Mouse (Mus musculus) liver, embryonic 11.5 days (tissue): ENCODE results near the gene Mcf2l. TPM values are rescaled to one million over a fixed set of nuclear protein-coding genes. Genes with fewer than 3 reads are reported as not detected.
A peak's percentile ranks its signal among the peaks of the same experiment; 100 is the strongest.

ENCODE experiments used
- ATAC-seq: fragments of 200-750 bp; cut with Nextera tagmentation; replicated peaks from 2 replicates; pipeline ENCODE4 v1.8.0; 2017; ENCODE audit warnings: moderate number of reproducible peaks, mild to moderate bottlenecking, moderate TSS enrichment, moderate library complexity; ENCODE audit not compliant: low FRiP score
- DNase-seq: peaks from one replicate; pipeline ENCODE4 v3.0.0-alpha.2; 2017; ENCODE audit warnings: low spot score
- H3K27ac ChIP-seq: fragments of 300-500 bp; sonication (generic); 2 replicates; pipeline ENCODE4 v1.5.1; 2014; ENCODE audit warnings: mild to moderate bottlenecking, low read depth, low read length, control low read depth
- H3K27me3 ChIP-seq: fragments of 300-500 bp; sonication (generic); replicated peaks from 2 replicates; pipeline ENCODE4 v1.6.1; 2014; ENCODE audit warnings: low read length, mixed read lengths; ENCODE audit not compliant: control insufficient read depth, insufficient read depth
- H3K36me3 ChIP-seq: fragments of 300-500 bp; sonication (generic); 2 replicates; pipeline ENCODE4 v1.6.1; 2014; ENCODE audit warnings: mild to moderate bottlenecking, low read length, moderate library complexity, mixed read lengths; ENCODE audit not compliant: control insufficient read depth, insufficient read depth
- H3K4me1 ChIP-seq: fragments of 300-500 bp; sonication (generic); replicated peaks from 2 replicates; pipeline ENCODE4 v1.6.1; 2014; ENCODE audit warnings: low read length, mixed read lengths; ENCODE audit not compliant: control insufficient read depth, insufficient read depth
- H3K4me2 ChIP-seq: fragments of 300-500 bp; sonication (generic); 2 replicates; pipeline ENCODE4 v1.6.1; 2014; ENCODE audit warnings: mild to moderate bottlenecking, control low read depth, moderate library complexity
- H3K4me3 ChIP-seq: fragments of 300-500 bp; sonication (generic); 2 replicates; pipeline ENCODE4 v1.5.1; 2014; ENCODE audit warnings: low read depth, low read length, control low read depth
- H3K9ac ChIP-seq: fragments of 300-500 bp; sonication (generic); 2 replicates; pipeline ENCODE4 v1.6.1; 2014; ENCODE audit warnings: low read depth, low read length, control low read depth
- H3K9me3 ChIP-seq: fragments of 300-500 bp; sonication (generic); 2 replicates; pipeline ENCODE4 v1.6.1; 2016; ENCODE audit warnings: low read length, inconsistent platforms, mixed read lengths; ENCODE audit not compliant: control insufficient read depth
- WGBS: fragments of 180-500 bp; shearing (Covaris S2); extraction: QIAGEN DNeasy Blood & Tissue Kit; methylation state at CpG from one replicate; pipeline ENCODE4 v1.1.7; 2014; 5-methylcytosine and 5-hydroxymethylcytosine counted together
- polyA plus RNA-seq: library from polyadenylated mRNA; unstranded; fragments of >200 nt; fragmentation: Nextera tagmentation; extraction: Ambion mirVana; gene quantifications from 2 replicates; pipeline ENCODE4 v1.2.1, GENCODE M21; 2014

Gene Mcf2l
- polyA plus RNA-seq, 1 experiment from 2014 or later = 4.3 TPM

- DNase-seq = no peak
- ATAC-seq = 0 out of 2 replicates have a peak, but pooled peaks have one; percentile 36
- peak overlapping the region; percentile 46 for H3K4me2 ChIP-seq
- peak overlapping the region; percentile 5; the same call in 1 of the 2 replicates for H3K4me3 ChIP-seq
- H3K9me3 ChIP-seq = no peaks in the 10 kb centered on the region
- no peaks in the 10 kb centered on the region for H3K4me1 ChIP-seq
- no peak overlapping the region for H3K27ac ChIP-seq
- H3K9ac ChIP-seq = 0 out of 2 replicates have a peak overlapping the region, but pooled peaks have one; percentile 18
- H3K36me3 ChIP-seq = no peaks in the 10 kb centered on the region
- WGBS = 21% methylated on average over 21 of the region's 21 CpGs
- H3K27me3 ChIP-seq = peaks cover 8% of the 10 kb centered on the region; the same call in 1 of the 2 replicates
These were observed 74.3 kb downstream of the Mcf2l start for GRCm38 (mm10) chr8:12947604-12948573.

DNA sequence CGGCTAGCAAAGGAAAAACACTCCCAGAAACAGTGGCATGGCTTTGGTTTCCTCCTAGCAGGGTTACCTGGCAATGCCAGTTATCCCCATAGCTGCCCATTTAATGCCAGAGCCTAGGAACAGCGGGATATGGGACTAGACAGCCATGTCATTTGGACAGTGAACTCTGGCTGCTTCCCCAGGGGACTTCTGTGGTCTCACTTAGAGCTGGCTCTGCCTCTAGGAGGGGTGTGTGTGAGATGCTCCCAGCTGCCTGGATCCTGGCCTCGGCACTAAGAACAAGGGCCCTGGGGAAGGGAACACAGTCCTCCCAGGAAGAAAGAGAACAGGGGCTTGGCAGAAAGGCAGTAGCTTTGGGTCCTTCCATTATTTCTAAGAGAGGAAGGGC is 75.0 kb downstream of the Mcf2l start:
- no peak for ATAC-seq
- Histone ChIP-seq H3K9ac (no peak overlapping the region), H3K27ac (no peak overlapping the region), H3K36me3 (no peaks in the 10 kb centered on the region), H3K4me1 (no peaks in the 10 kb centered on the region), H3K4me2 (peak overlapping the region; percentile 46; the same call in 1 of the 2 replicates), H3K9me3 (no peaks in the 10 kb centered on the region), H3K4me3 (no peak overlapping the region), H3K27me3 (peaks cover 8% of the 10 kb centered on the region; the same call in 1 of the 2 replicates)
- DNase-seq = no peak
- WGBS = 35% methylated on average over 3 of the region's 3 CpGs

- Histone ChIP-seq H3K27me3 (peaks cover 8% of the 10 kb centered on the region; the same call in 1 of the 2 replicates), H3K27ac (no peak overlapping the region), H3K4me3 (no peak overlapping the region), H3K4me1 (no peaks in the 10 kb centered on the region), H3K9me3 (no peaks in the 10 kb centered on the region), H3K4me2 (no peak overlapping the region), H3K36me3 (no peaks in the 10 kb centered on the region), H3K9ac (no peak overlapping the region)
- ATAC-seq = no peak
- no peak for DNase-seq
- 58% methylated on average over 7 of the region's 7 CpGs for WGBS
These were observed 77.5 kb downstream of the Mcf2l start for GRCm38 (mm10) chr8:12951051-12951630.

DNA sequence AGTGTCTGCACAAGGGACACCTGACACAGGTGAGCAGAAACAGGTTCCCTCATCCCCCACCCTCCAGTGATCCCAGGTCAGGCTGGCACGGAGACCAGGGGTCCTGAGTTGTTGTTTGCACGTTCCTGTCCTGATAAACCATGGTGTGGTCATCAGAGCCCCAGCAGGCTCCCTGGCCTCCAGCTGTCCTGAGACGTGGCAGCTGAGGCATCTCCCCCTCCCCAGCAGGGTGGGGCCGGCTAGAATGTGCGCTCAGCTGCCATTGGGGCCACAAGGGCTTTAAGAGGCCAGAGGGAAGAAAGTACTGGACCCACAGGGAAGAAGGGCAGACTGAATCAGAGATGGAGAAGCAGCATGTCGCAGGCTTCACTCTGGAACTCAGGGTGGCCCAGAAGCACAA is 79.1 kb downstream of the Mcf2l start:
- H3K9me3 ChIP-seq = no peaks in the 10 kb centered on the region
- no peak overlapping the region for H3K4me3 ChIP-seq
- no peak overlapping the region for H3K27ac ChIP-seq
- no peak overlapping the region for H3K9ac ChIP-seq
- no peak for ATAC-seq
- no peaks in the 10 kb centered on the region for H3K4me1 ChIP-seq
- H3K4me2 ChIP-seq = no peak overlapping the region
- peaks cover 5% of the 10 kb centered on the region; the same call in 1 of the 2 replicates for H3K27me3 ChIP-seq
- no peak for DNase-seq
- no peaks in the 10 kb centered on the region for H3K36me3 ChIP-seq
- WGBS = 45% methylated on average over 6 of the region's 6 CpGs

GRCm38 (mm10) chr8:12955362-12955879 is 81.8 kb downstream of the Mcf2l start:
- no peak overlapping the region for H3K9ac ChIP-seq
- H3K4me3 ChIP-seq = no peak overlapping the region
- H3K4me2 ChIP-seq = no peak overlapping the region
- H3K9me3 ChIP-seq = no peaks in the 10 kb centered on the region
- DNase-seq (no peak), ATAC-seq (no peak)
- H3K4me1 ChIP-seq = no peaks in the 10 kb centered on the region
- H3K36me3 ChIP-seq = no peaks in the 10 kb centered on the region
- no peak overlapping the region for H3K27ac ChIP-seq
- WGBS = 68% methylated on average over 8 of the region's 8 CpGs
- no peaks in the 10 kb centered on the region for H3K27me3 ChIP-seq

DNA sequence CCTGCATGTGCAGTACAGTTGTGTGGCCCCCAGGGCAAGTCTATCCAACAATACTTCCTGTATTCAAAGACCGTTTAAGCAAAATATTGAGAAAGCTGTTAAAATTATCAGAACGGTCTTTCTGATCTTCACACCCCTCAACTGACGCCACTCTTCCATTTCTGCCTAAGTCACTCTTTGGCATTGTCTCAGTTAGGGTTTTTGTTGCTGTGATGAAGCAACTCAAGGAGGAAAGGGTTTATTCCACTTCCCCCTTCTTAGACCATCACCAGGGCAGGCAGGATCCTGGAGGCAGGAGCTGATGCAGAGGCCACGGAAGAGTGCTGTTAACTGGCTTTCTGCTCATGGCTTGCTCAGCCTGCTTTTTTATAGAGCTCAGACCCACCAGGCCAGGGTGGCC is 82.3 kb downstream of the Mcf2l start:
- Histone ChIP-seq H3K9ac (no peak overlapping the region), H3K4me1 (no peaks in the 10 kb centered on the region), H3K27me3 (no peaks in the 10 kb centered on the region), H3K4me3 (no peak overlapping the region), H3K36me3 (no peaks in the 10 kb centered on the region), H3K9me3 (no peaks in the 10 kb centered on the region), H3K27ac (no peak overlapping the region), H3K4me2 (no peak overlapping the region)
- WGBS = 67% methylated on average over 4 of the region's 4 CpGs
- DNase-seq (no peak), ATAC-seq (no peak)

DNA sequence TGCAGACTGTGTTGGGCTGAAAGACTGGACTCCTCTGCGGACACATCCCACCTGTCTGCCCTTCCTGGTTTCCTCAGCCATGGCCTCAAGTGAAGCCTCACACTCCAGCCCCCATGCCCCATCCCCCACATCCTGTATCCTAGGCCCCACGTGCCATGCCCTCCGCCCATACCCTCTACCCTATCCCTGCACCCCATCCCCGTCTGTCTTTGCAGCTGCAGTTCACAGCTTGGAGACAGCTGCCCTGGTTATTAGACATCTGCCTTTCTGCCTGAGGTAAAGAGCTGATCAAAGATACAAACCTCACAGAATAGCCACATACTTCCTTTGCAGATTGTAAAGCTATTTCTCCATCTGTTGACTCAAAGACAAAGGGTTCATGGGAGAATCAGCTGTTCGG is 83.3 kb downstream of the Mcf2l start:
- Histone ChIP-seq H3K4me2 (no peak overlapping the region), H3K27me3 (no peaks in the 10 kb centered on the region), H3K9ac (no peak overlapping the region), H3K36me3 (no peaks in the 10 kb centered on the region), H3K9me3 (no peaks in the 10 kb centered on the region), H3K27ac (no peak overlapping the region), H3K4me1 (no peaks in the 10 kb centered on the region), H3K4me3 (no peak overlapping the region)
- ATAC-seq (no peak), DNase-seq (no peak)
- 66% methylated on average over 5 of the region's 5 CpGs for WGBS

GRCm38 (mm10) chr8:12957419-12957818 is 83.8 kb downstream of the Mcf2l start:
- H3K4me1 ChIP-seq = no peaks in the 10 kb centered on the region
- no peaks in the 10 kb centered on the region for H3K36me3 ChIP-seq
- no peak for DNase-seq
- no peak overlapping the region for H3K27ac ChIP-seq
- H3K4me3 ChIP-seq = no peak overlapping the region
- no peak for ATAC-seq
- WGBS = 55% methylated on average over 6 of the region's 6 CpGs
- no peak overlapping the region for H3K9ac ChIP-seq
- no peaks in the 10 kb centered on the region for H3K27me3 ChIP-seq
- no peaks in the 10 kb centered on the region for H3K9me3 ChIP-seq
- no peak overlapping the region for H3K4me2 ChIP-seq
